Mouse (Mus musculus): ENCODE measurements around the gene Traf3. TPM values are rescaled to one million over a fixed set of nuclear protein-coding genes. Genes with fewer than 3 reads are reported as not detected.

Traf3 gene
- total RNA-seq, 2 experiments from 2014 or later = 92.9 to 94.0 TPM

- DNase-seq (ENCODE audit: extremely low spot score in 1 of 2, low spot score in 1 of 2) = no peak
Observed at GRCm38 (mm10) chr12:111301322-111302017, 135.3 kb downstream of the Traf3 start.

- DNase-seq (ENCODE audit: extremely low spot score in 1 of 2, low spot score in 1 of 2) = no peak
Observed at GRCm38 (mm10) chr12:111302018-111302345, 135.8 kb downstream of the Traf3 start.

- DNase-seq (ENCODE audit: extremely low spot score in 1 of 2, low spot score in 1 of 2) = no peak
Observed at GRCm38 (mm10) chr12:111303702-111304337, 137.7 kb downstream of the Traf3 start.

GRCm38 (mm10) chr12:111306821-111307220 is 140.7 kb downstream of the Traf3 start:
- DNase-seq (ENCODE audit: extremely low spot score in 1 of 2, low spot score in 1 of 2) = no peak

GRCm38 (mm10) chr12:111309256-111309655 is 143.1 kb downstream of the Traf3 start:
- no peak for DNase-seq (ENCODE audit: extremely low spot score in 1 of 2, low spot score in 1 of 2)

GRCm38 (mm10) chr12:111309931-111310330 is 143.8 kb downstream of the Traf3 start:
- DNase-seq (ENCODE audit: extremely low spot score in 1 of 2, low spot score in 1 of 2) = no peak

- no peak for DNase-seq (ENCODE audit: extremely low spot score in 1 of 2, low spot score in 1 of 2)
Observed at GRCm38 (mm10) chr12:111311775-111312174, 145.6 kb downstream of the Traf3 start.

- no peak for DNase-seq (ENCODE audit: extremely low spot score in 1 of 2, low spot score in 1 of 2)
Observed at GRCm38 (mm10) chr12:111314273-111314672, 148.1 kb downstream of the Traf3 start.

Other genes starting within 250 kb of the Traf3 start
- 10 to 100 TPM; 11.2 to 12.1 TPM for gene Ankrd9, start 187.3 kb upstream of the Traf3 start, total RNA-seq (2021)
- 10 to 100 TPM; 16.8 to 17.9 TPM for gene Rcor1, start 127.0 kb upstream of the Traf3 start, total RNA-seq (2021)
- gene 4930595D18Rik, start 18.1 kb downstream of the Traf3 start, total RNA-seq (2021) = not detected
- gene Amn, start 104.7 kb downstream of the Traf3 start, total RNA-seq (2021) = 1 to 10 TPM; 4.6 to 5.8 TPM
- 100 to 1,000 TPM; 107 to 117 TPM for gene Cdc42bpb, start 211.3 kb downstream of the Traf3 start, total RNA-seq (2021)
- under 1 TPM in 1 of 2 experiments, not detected in 1; 0.86 TPM for gene Lbhd2, start 240.4 kb downstream of the Traf3 start, total RNA-seq (2021)

All from layer of hippocampus, postnatal 25 days (tissue).